Mouse (Mus musculus) embryonic facial prominence, embryonic 13.5 days (tissue): ENCODE data around the gene Cactin. TPM values are rescaled to one million over a fixed set of nuclear protein-coding genes. Genes with fewer than 3 reads are reported as not detected.

Experiments used
- ATAC-seq: fragments of 200-750 bp; cut with Nextera tagmentation; 2 replicates; pipeline ENCODE4 v1.8.0; 2017; ENCODE audit warnings: low read depth; ENCODE audit not compliant: insufficient number of reproducible peaks, insufficient read depth, low FRiP score, low TSS enrichment
- H3K27ac ChIP-seq: fragments of 300-500 bp; sonication (generic); 2 replicates; pipeline ENCODE4 v1.5.1; 2015; ENCODE audit warnings: moderate library complexity, mild to moderate bottlenecking, inconsistent platforms
- H3K27me3 ChIP-seq: fragments of 300-500 bp; sonication (generic); 2 replicates; pipeline ENCODE4 v1.6.1; 2015; ENCODE audit warnings: mild to moderate bottlenecking, inconsistent platforms
- H3K36me3 ChIP-seq: fragments of 300-500 bp; sonication (generic); 2 replicates; pipeline ENCODE4 v1.6.1; 2015; ENCODE audit warnings: mild to moderate bottlenecking, inconsistent platforms
- H3K4me1 ChIP-seq: fragments of 300-500 bp; sonication (generic); 2 replicates; pipeline ENCODE4 v1.6.1; 2015; ENCODE audit warnings: inconsistent platforms
- H3K4me2 ChIP-seq: fragments of 300-500 bp; sonication (generic); 2 replicates; pipeline ENCODE4 v1.6.1; 2015; ENCODE audit warnings: moderate library complexity, mild to moderate bottlenecking, inconsistent platforms
- H3K4me3 ChIP-seq: fragments of 300-500 bp; sonication (generic); 2 replicates; pipeline ENCODE4 v1.5.1; 2015; ENCODE audit warnings: mild to moderate bottlenecking, inconsistent platforms
- H3K9ac ChIP-seq: fragments of 300-500 bp; sonication (generic); 2 replicates; pipeline ENCODE4 v1.6.1; 2015; ENCODE audit warnings: mild to moderate bottlenecking, inconsistent platforms
- H3K9me3 ChIP-seq: fragments of 300-500 bp; sonication (generic); 2 replicates; pipeline ENCODE4 v1.6.1; 2016; ENCODE audit warnings: inconsistent platforms
- WGBS: fragments of 180-500 bp; shearing (Covaris S2); methylation state at CpG from one replicate; pipeline ENCODE4 v1.1.7; 2015; ENCODE audit warnings: mixed read lengths; 5-methylcytosine and 5-hydroxymethylcytosine counted together
- polyA plus RNA-seq: library from polyadenylated mRNA; unstranded; fragments of >200 nt; fragmentation: Nextera tagmentation; extraction: Ambion mirVana; gene quantifications from 2 replicates; pipeline ENCODE4 v1.2.1, GENCODE M21; 2015

Gene Cactin
- polyA plus RNA-seq, 1 experiment from 2014 or later = 46.9 TPM

- under 1% methylated on average over 38 of the region's 38 CpGs for WGBS
- Histone ChIP-seq H3K4me2 (peak overlapping the region; percentile 90), H3K9ac (peak overlapping the region; percentile 69), H3K4me3 (peak overlapping the region; percentile 96), H3K4me1 (peaks cover 47% of the 10 kb centered on the region), H3K36me3 (peaks cover 59% of the 10 kb centered on the region), H3K9me3 (no peaks in the 10 kb centered on the region), H3K27me3 (no peaks in the 10 kb centered on the region), H3K27ac (peak overlapping the region; percentile 93)
- ATAC-seq = peak; percentile 87
Observed at GRCm38 (mm10) chr10:81319741-81320549, 958 bp upstream of the Cactin start.

- 3% methylated on average over 19 of the region's 20 CpGs for WGBS
- no peak for ATAC-seq
- Histone ChIP-seq H3K36me3 (peaks cover 59% of the 10 kb centered on the region), H3K4me3 (peak overlapping the region; percentile 96), H3K9ac (peak overlapping the region; percentile 95), H3K27me3 (no peaks in the 10 kb centered on the region), H3K4me2 (peak overlapping the region; percentile 90), H3K4me1 (peaks cover 40% of the 10 kb centered on the region), H3K9me3 (no peaks in the 10 kb centered on the region), H3K27ac (peak overlapping the region; percentile 93; the same call in 1 of the 2 replicates)
Observed at GRCm38 (mm10) chr10:81321436-81321835, 533 bp downstream of the Cactin start.

GRCm38 (mm10) chr10:81322444-81322843, 1.5 kb downstream of the Cactin start:
- Histone ChIP-seq H3K4me1 (peaks cover 30% of the 10 kb centered on the region), H3K9ac (0 out of 2 replicates have a peak overlapping the region, but pooled peaks have one; percentile 58), H3K4me3 (0 out of 2 replicates have a peak overlapping the region, but pooled peaks have one; percentile 96), H3K9me3 (no peaks in the 10 kb centered on the region), H3K4me2 (peak overlapping the region; percentile 90), H3K36me3 (peaks cover 66% of the 10 kb centered on the region), H3K27ac (no peak overlapping the region), H3K27me3 (no peaks in the 10 kb centered on the region)
- 91% methylated on average over 27 of the region's 27 CpGs for WGBS
- no peak for ATAC-seq

GRCm38 (mm10) chr10:81323141-81323775, 2.4 kb downstream of the Cactin start:
- 91% methylated on average over 23 of the region's 23 CpGs for WGBS
- H3K4me1 ChIP-seq = peaks cover 29% of the 10 kb centered on the region
- H3K27me3 ChIP-seq = no peaks in the 10 kb centered on the region
- H3K27ac ChIP-seq = no peak overlapping the region
- no peak overlapping the region for H3K9ac ChIP-seq
- H3K9me3 ChIP-seq = no peaks in the 10 kb centered on the region
- no peak for ATAC-seq
- no peak overlapping the region for H3K4me3 ChIP-seq
- H3K4me2 ChIP-seq = no peak overlapping the region
- H3K36me3 ChIP-seq = peaks cover 58% of the 10 kb centered on the region

GRCm38 (mm10) chr10:81323791-81324530, 3.1 kb downstream of the Cactin start:
- WGBS = 95% methylated on average over 18 of the region's 18 CpGs
- Histone ChIP-seq H3K4me3 (no peak overlapping the region), H3K4me1 (peaks cover 29% of the 10 kb centered on the region), H3K9ac (no peak overlapping the region), H3K27ac (no peak overlapping the region), H3K27me3 (no peaks in the 10 kb centered on the region), H3K36me3 (peaks cover 52% of the 10 kb centered on the region), H3K9me3 (no peaks in the 10 kb centered on the region), H3K4me2 (no peak overlapping the region)
- ATAC-seq = no peak

- H3K9me3 ChIP-seq = no peaks in the 10 kb centered on the region
- H3K4me1 ChIP-seq = peaks cover 33% of the 10 kb centered on the region
- 93% methylated on average over 21 of the region's 21 CpGs for WGBS
- no peak overlapping the region for H3K27ac ChIP-seq
- H3K27me3 ChIP-seq = no peaks in the 10 kb centered on the region
- no peak overlapping the region for H3K9ac ChIP-seq
- H3K36me3 ChIP-seq = peaks cover 52% of the 10 kb centered on the region
- no peak for ATAC-seq
- H3K4me2 ChIP-seq = no peak overlapping the region
- no peak overlapping the region for H3K4me3 ChIP-seq
Observed at GRCm38 (mm10) chr10:81325176-81325575, 4.3 kb downstream of the Cactin start.

GRCm38 (mm10) chr10:81325781-81326180, 4.9 kb downstream of the Cactin start:
- Histone ChIP-seq H3K36me3 (peaks cover 52% of the 10 kb centered on the region), H3K4me1 (peaks cover 38% of the 10 kb centered on the region), H3K9ac (no peak overlapping the region), H3K9me3 (no peaks in the 10 kb centered on the region), H3K4me3 (no peak overlapping the region), H3K4me2 (no peak overlapping the region), H3K27ac (no peak overlapping the region), H3K27me3 (no peaks in the 10 kb centered on the region)
- ATAC-seq = no peak
- 93% methylated on average over 18 of the region's 18 CpGs for WGBS

- H3K36me3 ChIP-seq = peaks cover 52% of the 10 kb centered on the region
- H3K4me2 ChIP-seq = no peak overlapping the region
- no peak overlapping the region for H3K9ac ChIP-seq
- no peak for ATAC-seq
- H3K27ac ChIP-seq = 0 out of 2 replicates have a peak overlapping the region, but pooled peaks have one; percentile 28
- H3K4me3 ChIP-seq = no peak overlapping the region
- peaks cover 35% of the 10 kb centered on the region for H3K4me1 ChIP-seq
- peaks cover 4% of the 10 kb centered on the region for H3K27me3 ChIP-seq
- H3K9me3 ChIP-seq = no peaks in the 10 kb centered on the region
- 85% methylated on average over 6 of the region's 6 CpGs for WGBS
Observed at GRCm38 (mm10) chr10:81326858-81327257, 6.0 kb downstream of the Cactin start.

GRCm38 (mm10) chr10:81327959-81328358, 7.1 kb downstream of the Cactin start:
- Histone ChIP-seq H3K9ac (peak overlapping the region; percentile 58; the same call in 1 of the 2 replicates), H3K9me3 (no peaks in the 10 kb centered on the region), H3K36me3 (peaks cover 44% of the 10 kb centered on the region), H3K27ac (peak overlapping the region; percentile 91; the same call in 1 of the 2 replicates), H3K4me1 (peaks cover 35% of the 10 kb centered on the region), H3K4me3 (no peak overlapping the region), H3K27me3 (peaks cover 15% of the 10 kb centered on the region), H3K4me2 (no peak overlapping the region)
- no peak for ATAC-seq
- WGBS = 25% methylated on average over 2 of the region's 2 CpGs

GRCm38 (mm10) chr10:81328386-81328785, 7.5 kb downstream of the Cactin start, which contains the start of gene Tbxa2r:
TSS of gene Tbxa2r (plus strand) at chr10:81328731.
- peaks cover 35% of the 10 kb centered on the region for H3K4me1 ChIP-seq
- peak within 1 kb of the TSS; percentile 91 for H3K27ac ChIP-seq
- peak within 1 kb of the TSS; percentile 58 for H3K9ac ChIP-seq
- H3K36me3 ChIP-seq = peaks cover 40% of the 10 kb centered on the region
- WGBS = 15% methylated on average over 10 of the region's 10 CpGs
- peaks cover 19% of the 10 kb centered on the region for H3K27me3 ChIP-seq
- no peaks in the 10 kb centered on the region for H3K9me3 ChIP-seq
- peak within 1 kb of the TSS; percentile 35 for H3K4me2 ChIP-seq
- no peak for ATAC-seq
- peak within 1 kb of the TSS; percentile 12; the same call in 1 of the 2 replicates for H3K4me3 ChIP-seq
